Mouse (Mus musculus) embryonic facial prominence, embryonic 13.5 days (tissue): ENCODE measurements around the gene Ifnk. TPM values are rescaled to one million over a fixed set of nuclear protein-coding genes. Genes with fewer than 3 reads are reported as not detected.

ENCODE experiments used
- polyA plus RNA-seq: library from polyadenylated mRNA; unstranded; fragments of >200 nt; fragmentation: Nextera tagmentation; extraction: Ambion mirVana; gene quantifications from 2 replicates; pipeline ENCODE4 v1.2.1, GENCODE M21; 2015

The Ifnk gene
- polyA plus RNA-seq, 1 experiment from 2014 or later: 0.35 TPM

Other genes starting within 250 kb of the Ifnk start
- gene Mob3b, start 5.4 kb downstream of the Ifnk start, polyA plus RNA-seq: 16.9 and 18.5 TPM in 2 replicates
- 12.2 and 14.9 TPM in 2 replicates for gene C9orf72, start 74.1 kb downstream of the Ifnk start, polyA plus RNA-seq